Mouse (Mus musculus) thymus, postnatal 4 days (tissue): Measurements from ENCODE around the gene Psmb8.
"Not testable (repeated sequence)": the region's sequence is repeated elsewhere in the genome, so short reads cannot be mapped to it uniquely, and the experiment has no call there.

ENCODE experiments used
- DNase-seq: peaks from one replicate; pipeline ENCODE4 v3.0.0; 2021

The Psmb8 gene

DNA sequence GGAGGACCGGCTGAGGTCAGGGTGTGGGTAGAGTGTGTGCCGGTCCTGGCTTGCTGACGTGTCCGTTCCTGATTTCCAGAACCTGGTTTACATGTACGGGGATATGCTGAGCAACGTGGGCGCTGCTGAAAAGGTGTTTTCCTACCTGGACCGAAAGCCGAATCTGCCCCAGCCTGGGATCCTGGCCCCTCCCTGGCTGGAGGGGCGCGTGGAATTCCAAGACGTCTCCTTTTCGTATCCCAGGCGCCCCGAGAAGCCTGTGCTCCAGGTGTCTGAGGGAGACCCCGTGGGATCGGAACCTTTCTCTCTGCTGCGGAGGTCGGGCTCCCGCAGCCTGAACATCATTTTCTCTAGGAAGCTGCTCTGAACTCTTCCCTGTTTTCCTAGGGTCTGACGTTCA lies 16.4 kb downstream of the Psmb8 start:
- peak; percentile 11 for DNase-seq

- peak; percentile 12 for DNase-seq
These were observed 17.7 kb downstream of the Psmb8 start for GRCm38 (mm10) chr17:34215176-34215575.

DNA sequence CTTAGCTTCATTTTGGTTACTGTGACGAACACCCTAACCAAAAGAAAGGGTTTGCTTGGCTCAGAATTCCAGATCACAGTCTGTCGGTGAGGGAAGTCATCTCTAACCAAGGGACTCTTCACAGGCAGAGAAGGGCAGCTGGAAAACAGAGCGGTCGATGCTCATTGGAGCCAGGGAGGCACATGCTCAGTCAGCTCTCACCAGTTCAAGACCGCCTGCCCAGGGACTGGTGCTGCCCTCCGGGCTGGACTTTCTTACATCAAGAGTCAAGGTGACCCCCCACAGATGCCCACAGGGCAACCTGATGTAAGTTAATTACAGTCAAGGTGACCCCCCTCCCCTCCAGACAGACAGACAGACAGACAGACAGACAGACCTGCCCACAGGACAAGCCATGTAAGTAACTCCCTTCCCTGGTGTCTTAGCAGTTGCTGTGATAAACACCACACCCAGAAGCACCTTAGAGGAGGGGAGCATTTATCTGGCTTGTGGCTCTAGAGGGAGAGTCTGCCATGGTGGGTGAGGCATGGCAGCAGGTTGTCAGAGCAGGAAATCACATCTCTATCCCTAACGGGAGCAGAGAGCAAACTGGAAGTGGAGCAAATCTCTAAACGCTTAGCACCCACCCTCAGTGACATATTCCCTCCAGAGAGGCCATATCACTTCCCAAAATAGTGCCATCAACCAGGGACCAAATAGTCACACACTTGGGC lies 19.9 kb downstream of the Psmb8 start:
- DNase-seq = peak; percentile 12

- DNase-seq = peak; percentile 17
These were observed 20.5 kb downstream of the Psmb8 start for GRCm38 (mm10) chr17:34217986-34218385.

- peak; percentile 40 for DNase-seq
These were observed 21.2 kb downstream of the Psmb8 start for GRCm38 (mm10) chr17:34218675-34219074.

GRCm38 (mm10) chr17:34219096-34219495 lies 21.6 kb downstream of the Psmb8 start:
- DNase-seq = peak; percentile 93

- not testable (repeated sequence) for DNase-seq
These were observed 22.3 kb downstream of the Psmb8 start for GRCm38 (mm10) chr17:34219801-34220200.

- DNase-seq = not testable (repeated sequence)
These were observed 22.9 kb downstream of the Psmb8 start for GRCm38 (mm10) chr17:34220401-34220800.

GRCm38 (mm10) chr17:34224816-34225215 lies 27.3 kb downstream of the Psmb8 start:
- DNase-seq = peak; percentile 4

DNA sequence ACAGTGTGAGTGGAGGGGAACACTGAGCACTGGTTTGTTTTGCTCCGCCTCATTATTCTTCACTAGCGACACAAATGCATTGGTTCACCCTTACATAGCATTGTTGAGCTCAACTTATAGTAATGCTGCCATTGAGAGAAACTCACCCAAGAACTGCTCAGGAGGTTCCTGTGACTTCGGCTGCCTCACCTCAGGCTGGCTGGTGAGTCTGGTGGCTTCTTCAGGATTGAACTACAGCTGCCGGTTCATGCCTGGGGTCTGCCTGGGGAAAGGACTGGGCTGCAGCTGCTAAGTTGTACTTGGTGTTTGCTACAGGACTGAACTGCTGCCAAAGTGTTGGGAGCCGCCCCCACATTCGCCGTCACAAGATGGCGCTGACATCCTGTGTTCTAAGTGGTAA lies 27.9 kb downstream of the Psmb8 start:
- DNase-seq = peak; percentile 8

DNA sequence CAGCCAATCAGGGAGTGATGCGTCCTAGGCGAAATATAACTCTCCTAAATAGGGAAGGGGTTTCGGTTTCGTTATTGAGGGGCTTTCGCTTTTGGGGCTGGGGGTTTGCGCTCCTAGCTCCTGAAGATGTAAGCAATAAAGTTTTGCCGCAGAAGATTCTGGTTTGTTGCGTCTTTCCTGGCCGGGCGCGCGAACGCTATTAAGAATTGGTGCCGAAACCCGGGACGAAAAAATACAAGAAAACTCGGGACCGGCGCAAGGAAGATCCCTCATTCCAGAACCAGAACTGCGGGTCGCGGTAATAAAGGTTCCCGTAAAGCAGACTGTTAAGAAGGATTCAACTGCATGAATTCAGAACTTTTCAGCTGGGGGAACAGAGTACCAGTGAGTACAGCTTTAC lies 28.4 kb downstream of the Psmb8 start:
- peak; percentile 18 for DNase-seq

GRCm38 (mm10) chr17:34230971-34231370 lies 33.5 kb downstream of the Psmb8 start:
- DNase-seq = peak; percentile 1

GRCm38 (mm10) chr17:34232021-34232420 lies 34.5 kb downstream of the Psmb8 start:
- DNase-seq = peak; percentile 0

GRCm38 (mm10) chr17:34234926-34235325 lies 37.4 kb downstream of the Psmb8 start:
- peak; percentile 92 for DNase-seq

- peak; percentile 5 for DNase-seq
These were observed 39.2 kb downstream of the Psmb8 start for GRCm38 (mm10) chr17:34236691-34237090.

DNA sequence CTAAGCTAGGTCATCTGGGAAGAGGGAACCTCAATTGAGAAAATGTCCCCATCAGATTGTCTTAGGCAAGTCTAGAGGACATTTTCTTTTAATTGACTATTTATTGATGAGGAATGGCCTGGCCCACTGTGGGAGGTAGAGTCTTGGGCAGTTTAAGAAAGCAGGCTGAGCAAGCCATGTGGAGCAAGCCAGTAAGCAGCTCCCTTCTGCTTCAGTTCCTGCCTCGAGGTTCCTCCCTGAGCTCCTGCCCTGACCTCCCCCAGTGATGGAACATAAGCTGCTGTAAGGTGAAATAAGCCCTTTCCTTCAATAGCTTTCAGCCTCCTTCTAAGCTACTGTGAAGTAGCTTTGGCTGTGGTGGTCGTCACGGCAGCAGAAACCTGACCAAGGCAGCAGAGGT lies 40.2 kb downstream of the Psmb8 start:
- peak; percentile 4 for DNase-seq

DNA sequence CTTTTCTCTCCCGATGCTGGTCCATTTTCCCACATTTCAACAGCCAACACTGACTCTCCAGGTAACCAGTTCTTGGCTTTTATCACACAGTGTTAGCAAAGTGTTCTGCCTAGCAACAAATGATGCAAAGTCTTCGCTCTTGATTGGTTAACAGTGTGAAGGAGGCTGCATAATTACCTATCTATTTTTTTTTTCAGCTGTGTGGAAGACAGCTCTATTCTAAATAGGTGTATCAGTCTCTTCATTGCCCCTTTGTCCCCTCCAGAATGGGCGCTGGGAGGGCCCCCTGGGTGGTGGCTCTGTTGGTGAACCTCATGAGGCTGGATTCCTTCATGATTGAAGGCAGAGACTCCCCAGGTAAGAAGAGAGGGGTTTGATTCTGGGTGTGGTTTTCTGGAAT lies 41.2 kb downstream of the Psmb8 start, which contains the start of gene H2-Ob:
Gene H2-Ob (plus strand): TSS at position 198 of the 400 bp plus-strand sequence.
- peak; percentile 60 for DNase-seq

DNA sequence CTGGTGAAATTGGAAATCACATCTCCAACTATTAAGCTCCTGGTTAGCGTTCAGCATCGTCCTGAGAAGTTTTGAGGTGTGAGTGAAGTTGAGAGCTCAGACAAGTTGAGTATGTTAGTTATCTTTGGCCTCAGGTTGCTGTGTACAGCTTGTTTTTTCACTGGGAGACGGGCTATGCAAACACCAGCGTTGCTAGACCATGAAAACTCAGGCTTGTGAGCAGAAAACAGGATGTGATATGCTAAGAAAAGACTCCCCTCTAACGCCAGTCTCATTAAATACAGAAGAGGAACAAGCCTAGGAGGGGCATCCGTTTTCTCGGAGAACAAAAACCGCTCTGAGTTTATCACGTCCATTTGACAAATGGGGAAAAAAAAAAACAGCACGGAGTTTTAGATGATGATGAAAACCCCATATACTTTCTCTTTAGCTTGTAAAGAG lies 42.1 kb downstream of the Psmb8 start:
- DNase-seq = no peak

- DNase-seq = peak; percentile 6
These were observed 42.8 kb downstream of the Psmb8 start for GRCm38 (mm10) chr17:34240366-34240765.

DNA sequence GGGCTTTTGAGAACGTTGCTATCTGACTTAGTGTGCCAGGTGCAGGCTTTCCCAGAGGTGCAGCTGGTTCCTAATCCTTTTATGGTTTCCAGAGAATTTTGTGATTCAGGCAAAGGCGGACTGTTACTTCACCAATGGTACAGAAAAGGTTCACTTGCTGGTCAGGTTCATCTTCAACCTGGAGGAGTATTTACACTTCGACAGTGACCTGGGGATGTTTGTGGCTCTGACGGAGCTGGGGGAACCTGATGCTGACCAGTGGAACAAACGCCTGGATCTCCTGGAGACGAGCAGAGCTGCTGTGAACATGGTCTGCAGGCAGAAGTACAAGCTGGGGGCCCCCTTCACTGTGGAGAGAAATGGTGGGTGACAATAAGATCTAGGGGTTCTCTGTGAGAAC lies 43.4 kb downstream of the Psmb8 start:
- DNase-seq = peak; percentile 6

DNA sequence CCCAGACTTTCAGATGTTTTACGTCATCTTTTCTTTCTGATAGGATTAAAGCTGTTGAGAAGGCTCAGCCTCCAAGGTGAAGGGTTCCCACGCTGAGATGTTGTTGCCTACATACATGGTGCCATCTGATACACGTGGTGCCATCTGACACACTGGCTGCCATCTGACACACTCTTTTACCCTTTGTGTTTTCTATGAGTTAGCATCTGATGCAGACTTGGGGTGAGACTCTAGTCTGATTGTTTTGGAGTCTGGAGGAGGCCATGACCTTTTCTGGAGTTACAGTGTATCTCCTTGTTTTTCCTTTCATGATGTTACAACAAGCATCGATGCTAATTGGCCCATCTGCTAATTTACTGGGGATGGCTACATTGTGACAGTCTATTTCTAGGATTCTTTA lies 47.1 kb downstream of the Psmb8 start:
- peak; percentile 1 for DNase-seq

DNA sequence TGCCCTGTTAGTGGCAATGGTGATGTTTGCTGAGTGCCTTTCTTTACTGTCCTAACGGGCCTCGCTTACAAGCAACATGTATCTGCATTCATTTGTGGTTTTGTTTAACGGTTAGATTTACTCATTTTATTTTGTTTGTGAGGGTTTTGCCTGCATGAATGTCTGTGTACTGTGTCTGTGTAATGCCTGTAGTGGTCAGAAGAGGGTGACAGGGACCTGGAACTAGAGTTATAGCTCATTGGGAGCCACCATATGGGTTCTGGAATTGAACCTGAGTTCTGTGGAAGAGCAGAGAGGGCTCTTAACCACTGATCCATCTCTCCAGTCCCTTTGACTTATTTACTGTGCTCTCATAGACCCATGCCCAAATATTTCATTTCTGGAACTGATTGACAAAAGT lies 49.5 kb downstream of the Psmb8 start:
- DNase-seq = no peak

DNA sequence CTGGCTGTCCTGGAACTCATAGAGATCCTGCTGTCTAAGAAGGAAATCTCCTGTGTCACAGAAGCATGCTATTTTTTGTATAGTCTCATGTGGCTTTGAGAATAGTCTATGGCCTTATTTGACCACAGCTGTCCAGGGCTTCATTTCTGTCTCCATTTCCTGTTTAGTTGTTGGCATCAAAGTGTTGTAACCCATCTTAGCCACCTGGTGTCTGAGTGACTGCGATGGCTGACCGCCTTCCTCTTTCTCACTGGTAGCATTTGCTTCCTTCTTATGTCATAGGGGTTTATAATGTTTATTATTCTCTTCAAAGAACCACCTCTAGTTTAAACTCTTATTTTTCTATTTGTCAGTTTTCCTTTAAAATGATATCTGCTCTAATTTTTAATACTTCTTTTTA lies 51.2 kb downstream of the Psmb8 start:
- peak; percentile 3 for DNase-seq

DNA sequence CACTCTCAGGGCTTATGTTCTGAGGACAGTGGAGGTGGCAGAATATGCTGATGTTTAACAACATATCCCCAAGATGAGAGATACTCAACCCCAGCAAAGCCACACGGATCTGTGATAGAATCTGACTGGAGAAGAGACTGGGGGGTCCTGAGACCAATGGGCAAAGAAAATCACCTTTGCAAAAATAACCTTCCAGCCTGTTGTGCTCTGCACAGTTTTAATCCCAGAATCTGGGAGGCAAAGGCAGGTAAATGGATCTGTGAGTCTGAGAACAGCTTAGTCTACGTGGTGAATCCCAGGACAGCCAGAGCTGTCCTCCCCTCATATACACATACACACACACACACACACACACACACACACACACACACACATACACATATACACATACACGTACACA lies 51.8 kb downstream of the Psmb8 start:
- no peak for DNase-seq

DNA sequence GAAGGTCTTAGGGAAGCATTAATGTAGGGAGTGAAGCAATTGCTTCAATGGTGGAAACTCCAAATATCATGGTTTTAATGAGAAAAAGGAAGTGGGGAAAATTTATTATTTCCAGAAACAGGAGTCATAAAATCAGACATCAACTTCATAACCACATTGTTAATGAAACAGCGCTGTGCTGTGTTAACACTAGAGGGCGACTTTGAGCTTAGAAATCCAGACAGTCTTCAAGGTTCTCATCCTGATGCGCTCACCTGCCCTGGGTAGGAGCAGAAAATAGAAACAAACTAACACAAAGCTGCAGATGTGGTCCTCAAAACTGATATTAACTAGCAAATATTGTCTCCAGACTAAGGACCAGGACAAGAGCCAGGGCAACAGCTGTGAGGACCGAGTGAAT lies 52.4 kb downstream of the Psmb8 start:
- peak; percentile 65 for DNase-seq
